Mouse (Mus musculus) CH12.LX (cell line): ENCODE data around the gene Uhrf1bp1. TPM values are rescaled to one million over a fixed set of nuclear protein-coding genes. Genes with fewer than 3 reads are reported as not detected.

Experiments
- DNase-seq: peaks from one replicate; pipeline ENCODE4 v3.0.0-alpha.2; 2013; ENCODE audit errors: extremely low read depth
- H3K27ac ChIP-seq: 2 replicates; pipeline ENCODE4 v1.5.1; 2012; ENCODE audit warnings: low read depth, mild to moderate bottlenecking, control low read depth, moderate library complexity; ENCODE audit not compliant: insufficient read depth
- H3K27me3 ChIP-seq: replicated peaks from 2 replicates; pipeline ENCODE3; 2012; ENCODE audit warnings: inconsistent platforms
- H3K36me3 ChIP-seq, 2 experiments: replicated peaks in 1 of 2; 2 replicates each; pipeline versions ENCODE3 to v1.6.1; 2012; ENCODE audit warnings: inconsistent platforms in 1 of 2, low read length in 1 of 2, mild to moderate bottlenecking in 1 of 2, mixed read lengths in 1 of 2, moderate library complexity in 1 of 2; ENCODE audit not compliant: control insufficient read depth in 1 of 2, insufficient read depth in 1 of 2
- H3K4me1 ChIP-seq, 2 experiments: 2 replicates each; pipeline ENCODE4 v1.6.1; 2012; ENCODE audit warnings: inconsistent platforms in 1 of 2, moderate library complexity in 1 of 2; ENCODE audit not compliant: insufficient read depth in 2 of 2, control insufficient read depth in 1 of 2
- H3K4me2 ChIP-seq: 2 replicates; pipeline ENCODE4 v1.6.1; 2012; ENCODE audit warnings: low read depth, mild to moderate bottlenecking, control low read depth; ENCODE audit not compliant: poor library complexity, insufficient read depth, severe bottlenecking
- H3K4me3 ChIP-seq, 3 experiments: fragments of 150-350 bp in 1 of 3; sonication (generic) in 1 of 3; replicated peaks in 1 of 3; 2 replicates each; pipeline versions ENCODE3 to v1.5.1; 2011 to 2012; ENCODE audit warnings: low read depth in 2 of 3, low read length in 2 of 3, mild to moderate bottlenecking in 2 of 3, moderate library complexity in 2 of 3, control low read depth in 1 of 3, improper control_type of control experiment in 1 of 3, inconsistent platforms in 1 of 3, mixed read lengths in 1 of 3; ENCODE audit not compliant: poor library complexity in 1 of 3
- H3K79me2 ChIP-seq: replicated peaks from 2 replicates; pipeline ENCODE4 v1.6.1; 2012; ENCODE audit warnings: mild to moderate bottlenecking, moderate library complexity; ENCODE audit not compliant: control insufficient read depth, poor library complexity, insufficient read depth, severe bottlenecking; ENCODE audit errors: extremely low read depth
- H3K9ac ChIP-seq: 2 replicates; pipeline ENCODE4 v1.6.1; 2012; ENCODE audit warnings: low read depth, mild to moderate bottlenecking, control low read depth, moderate library complexity; ENCODE audit not compliant: insufficient read depth
- H3K9me3 ChIP-seq: replicated peaks from 2 replicates; pipeline ENCODE3; 2012; ENCODE audit warnings: low read length, inconsistent platforms, mixed read lengths
- BHLHE40 ChIP-seq: IDR thresholded peaks from 2 replicates; pipeline ENCODE4 v1.6.1; 2011; ENCODE audit warnings: mild to moderate bottlenecking, low read depth, low read length, improper control_type of control experiment
- CHD1 ChIP-seq: IDR thresholded peaks from 2 replicates; pipeline ENCODE4 v1.6.1; 2012; ENCODE audit warnings: low read depth, low read length, improper control_type of control experiment, inconsistent platforms
- CHD2 ChIP-seq: IDR thresholded peaks from 2 replicates; pipeline ENCODE4 v1.6.1; 2011; ENCODE audit warnings: low read length, improper control_type of control experiment
- CTCF ChIP-seq, 2 experiments: IDR thresholded peaks in 1 of 2; conservative IDR thresholded peaks in 1 of 2; 2 replicates each; pipeline ENCODE4 v1.5.1; 2011 to 2012; ENCODE audit warnings: low read depth in 2 of 2, low read length in 2 of 2, improper control_type of control experiment in 1 of 2, inconsistent platforms in 1 of 2, mild to moderate bottlenecking in 1 of 2, moderate library complexity in 1 of 2
- E2F4 ChIP-seq: IDR thresholded peaks from 2 replicates; pipeline ENCODE4 v1.6.1; 2011; ENCODE audit warnings: low read depth, low read length, improper control_type of control experiment; ENCODE audit not compliant: insufficient replicate concordance
- ELF1 ChIP-seq: IDR thresholded peaks from 2 replicates; pipeline ENCODE4 v1.6.1; 2014; ENCODE audit warnings: low read depth, mild to moderate bottlenecking, inconsistent platforms, low read length, improper control_type of control experiment
- EP300 ChIP-seq: IDR thresholded peaks from 2 replicates; pipeline ENCODE4 v1.6.1; 2011; ENCODE audit warnings: low read length, improper control_type of control experiment
- ETS1 ChIP-seq: conservative IDR thresholded peaks from 2 replicates; pipeline ENCODE4 v1.6.1; 2012; ENCODE audit warnings: low read depth, mild to moderate bottlenecking, inconsistent platforms, low read length, improper control_type of control experiment, moderate library complexity
- GABPA ChIP-seq: IDR thresholded peaks from 2 replicates; pipeline ENCODE4 v1.6.1; 2012; ENCODE audit warnings: low read depth, low read length, improper control_type of control experiment, inconsistent platforms; ENCODE audit not compliant: insufficient replicate concordance
- HCFC1 ChIP-seq: IDR thresholded peaks from 2 replicates; pipeline ENCODE4 v1.6.1; 2012; ENCODE audit warnings: low read depth, mild to moderate bottlenecking, inconsistent platforms, low read length, improper control_type of control experiment
- IRF4 ChIP-seq: IDR thresholded peaks from 2 replicates; pipeline ENCODE4 v1.6.1; 2014; ENCODE audit warnings: low read depth, mild to moderate bottlenecking, inconsistent platforms, low read length, improper control_type of control experiment
- JUN ChIP-seq: IDR thresholded peaks from 2 replicates; pipeline ENCODE4 v1.6.1; 2011; ENCODE audit warnings: low read depth, mild to moderate bottlenecking, low read length, improper control_type of control experiment, moderate library complexity; ENCODE audit not compliant: insufficient read depth
- JUND ChIP-seq: conservative IDR thresholded peaks from 2 replicates; pipeline ENCODE4 v1.6.1; 2011; ENCODE audit warnings: low read depth, low read length, improper control_type of control experiment
- KAT2A ChIP-seq: IDR thresholded peaks from 2 replicates; pipeline ENCODE4 v1.6.1; 2012; ENCODE audit warnings: low read length, improper control_type of control experiment, inconsistent platforms; ENCODE audit not compliant: insufficient replicate concordance
- MAFK ChIP-seq: IDR thresholded peaks from 2 replicates; pipeline ENCODE4 v1.6.1; 2011; ENCODE audit warnings: low read length, improper control_type of control experiment; ENCODE audit not compliant: insufficient replicate concordance
- MAX ChIP-seq: IDR thresholded peaks from 2 replicates; pipeline ENCODE4 v1.6.1; 2011; ENCODE audit warnings: low read length, improper control_type of control experiment
- MAZ ChIP-seq: IDR thresholded peaks from 2 replicates; pipeline ENCODE4 v1.6.1; 2012; ENCODE audit warnings: low read depth, mild to moderate bottlenecking, inconsistent platforms, low read length, improper control_type of control experiment, moderate library complexity
- MEF2A ChIP-seq: IDR thresholded peaks from 2 replicates; pipeline ENCODE4 v1.6.1; 2014; ENCODE audit warnings: low read depth, mild to moderate bottlenecking, inconsistent platforms, low read length, improper control_type of control experiment, borderline replicate concordance
- MXI1 ChIP-seq: IDR thresholded peaks from 2 replicates; pipeline ENCODE4 v1.6.1; 2011; ENCODE audit warnings: mild to moderate bottlenecking, low read depth, low read length, improper control_type of control experiment
- MYC ChIP-seq: IDR thresholded peaks from 2 replicates; pipeline ENCODE4 v1.6.1; 2011; ENCODE audit warnings: low read depth, mild to moderate bottlenecking, improper control_type of control experiment, low read length
- NELFE ChIP-seq: IDR thresholded peaks from 2 replicates; pipeline ENCODE4 v1.6.1; 2011; ENCODE audit warnings: low read depth, low read length, improper control_type of control experiment
- NRF1 ChIP-seq: IDR thresholded peaks from 2 replicates; pipeline ENCODE4 v1.6.1; 2014; ENCODE audit warnings: low read depth, mild to moderate bottlenecking, inconsistent platforms, low read length, improper control_type of control experiment, moderate library complexity
- PAX5 ChIP-seq: IDR thresholded peaks from 2 replicates; pipeline ENCODE4 v1.6.1; 2012; ENCODE audit warnings: low read length, inconsistent platforms, mixed read lengths
- POLR2A ChIP-seq: IDR thresholded peaks from 2 replicates; pipeline ENCODE4 v1.6.1; 2011; ENCODE audit warnings: low read depth, mild to moderate bottlenecking, improper control_type of control experiment, low read length
- POLR2AphosphoS2 ChIP-seq: IDR thresholded peaks from 2 replicates; pipeline ENCODE4 v1.6.1; 2011; ENCODE audit warnings: low read depth, low read length, improper control_type of control experiment
- RAD21 ChIP-seq: IDR thresholded peaks from 2 replicates; pipeline ENCODE4 v1.6.1; 2011; ENCODE audit warnings: low read depth, mild to moderate bottlenecking, low read length, improper control_type of control experiment, moderate library complexity
- RCOR1 ChIP-seq: conservative IDR thresholded peaks from 2 replicates; pipeline ENCODE4 v1.6.1; 2012; ENCODE audit warnings: low read depth, mild to moderate bottlenecking, inconsistent platforms, low read length, improper control_type of control experiment
- SIN3A ChIP-seq: IDR thresholded peaks from 2 replicates; pipeline ENCODE4 v1.6.1; 2012; ENCODE audit warnings: low read length, improper control_type of control experiment, inconsistent platforms
- SMC3 ChIP-seq: IDR thresholded peaks from 2 replicates; pipeline ENCODE4 v1.6.1; 2011; ENCODE audit warnings: low read depth, low read length, improper control_type of control experiment
- TBP ChIP-seq: conservative IDR thresholded peaks from 2 replicates; pipeline ENCODE4 v1.6.1; 2011; ENCODE audit warnings: low read depth, low read length, improper control_type of control experiment
- TCF12 ChIP-seq: IDR thresholded peaks from 2 replicates; pipeline ENCODE4 v1.6.1; 2014; ENCODE audit warnings: low read depth, mild to moderate bottlenecking, inconsistent platforms, low read length, improper control_type of control experiment
- UBTF ChIP-seq: IDR thresholded peaks from 2 replicates; pipeline ENCODE4 v1.6.1; 2012; ENCODE audit warnings: low read depth, mild to moderate bottlenecking, inconsistent platforms, low read length, improper control_type of control experiment, moderate library complexity
- USF1 ChIP-seq: IDR thresholded peaks from 2 replicates; pipeline ENCODE4 v1.6.1; 2014; ENCODE audit warnings: low read depth, mild to moderate bottlenecking, inconsistent platforms, low read length, improper control_type of control experiment
- USF2 ChIP-seq: conservative IDR thresholded peaks from 2 replicates; pipeline ENCODE4 v1.6.1; 2011; ENCODE audit warnings: low read depth, low read length, improper control_type of control experiment
- ZC3H11A ChIP-seq: IDR thresholded peaks from 2 replicates; pipeline ENCODE4 v1.6.1; 2012; ENCODE audit warnings: low read depth, mild to moderate bottlenecking, inconsistent platforms, low read length, improper control_type of control experiment
- ZKSCAN1 ChIP-seq: IDR thresholded peaks from 2 replicates; pipeline ENCODE4 v1.6.1; 2012; ENCODE audit warnings: low read depth, inconsistent platforms, low read length, improper control_type of control experiment, borderline replicate concordance
- ZMIZ1 ChIP-seq: IDR thresholded peaks from 2 replicates; pipeline ENCODE4 v1.6.1; 2012; ENCODE audit warnings: low read depth, mild to moderate bottlenecking, inconsistent platforms, low read length, improper control_type of control experiment
- ZNF384 ChIP-seq: IDR thresholded peaks from 2 replicates; pipeline ENCODE4 v1.6.1; 2012; ENCODE audit warnings: low read depth, low read length, improper control_type of control experiment, inconsistent platforms
- dilution Hi-C: fragments of 300-500 bp; cut with MboI; formaldehyde crosslinking; loops from 2 replicates; pipeline ENCODE4 v1.14.3; 2020; ENCODE audit warnings: low sequenced_read_pairs; ENCODE audit not compliant: extremely low pct_unique_long_range_greater_than_20kb, extremely low pct_ligation_motif_present
- in situ Hi-C: fragments of 300-500 bp; cut with MboI; formaldehyde crosslinking; loops from 3 replicates; pipeline ENCODE4 v1.14.3; 2019; ENCODE audit warnings: low sequenced_read_pairs, low pct_ligation_motif_present, low pct_unique_long_range_greater_than_20kb, mixed read lengths
- polyA plus RNA-seq: library from polyadenylated mRNA; unstranded; fragments of >175 nt; gene quantifications from 2 replicates; pipeline ENCODE4 v1.2.1, GENCODE M21; 2012; ENCODE audit warnings: low read depth; ENCODE audit not compliant: insufficient read length
- total RNA-seq, 2 experiments: library from RNA; depleted of rRNA; stranded (reverse); fragments of 300-350 nt in 1 of 2; fragments of >200 nt in 1 of 2; gene quantifications; 2 replicates each; pipeline ENCODE4 v1.2.3; 2012 to 2014

Gene Uhrf1bp1
- total and polyA plus RNA-seq, 3 experiments, result 6.0 to 13.6 (median 13.1) TPM

GRCm38 (mm10) chr17:27908888-27909621 is 52.8 kb downstream of the Uhrf1bp1 start, which contains the start of gene Anks1:
Anks1 (plus strand) TSS chr17:27909306.
- Histone ChIP-seq H3K36me3 (peaks cover 5 to 26% of the 10 kb centered on the region in 2 experiments), H3K79me2 (no peaks in the 10 kb centered on the region; the same call in none of the 2 replicates), H3K4me3 (peak within 1 kb of the TSS; percentile 74 to 98 (median 84)), H3K27me3 (no peaks in the 10 kb centered on the region), H3K9ac (peak within 1 kb of the TSS; percentile 79), H3K4me2 (peak within 1 kb of the TSS; percentile 77), H3K27ac (peak within 1 kb of the TSS; percentile 42), H3K4me1 (peaks cover 3 to 22% of the 10 kb centered on the region in 2 experiments; a peak in 3 of 4 replicates), H3K9me3 (no peaks in the 10 kb centered on the region)
- dilution Hi-C loops (no loop called here), in situ Hi-C loops (no loop called here)
- TF ChIP-seq ZMIZ1 (no peak), HCFC1 (peak; percentile 63), E2F4 (no peak), MAFK (no peak), MXI1 (0 out of 2 replicates have a peak, but pooled peaks have one; percentile 44), TBP (no peak), POLR2A (peak; percentile 57), SIN3A (peak; percentile 75), USF1 (no peak), SMC3 (no peak), ZNF384 (no peak), MEF2A (no peak), JUN (no peak), ETS1 (no peak), POLR2AphosphoS2 (no peak), KAT2A (no peak), BHLHE40 (0 out of 2 replicates have a peak, but pooled peaks have one; percentile 16), EP300 (no peak), PAX5 (no peak), JUND (no peak), ZC3H11A (no peak), NELFE (peak; percentile 37; the same call in 1 of the 2 replicates), IRF4 (no peak), ELF1 (peak; percentile 82), RCOR1 (no peak), MAZ (peak; percentile 95), GABPA (no peak), USF2 (no peak), RAD21 (no peak), ZKSCAN1 (no peak), TCF12 (no peak), MYC (no peak), MAX (no peak), NRF1 (peak; percentile 80), CHD1 (no peak), CHD2 (peak; percentile 46; the same call in 1 of the 2 replicates), CTCF (conservative IDR thresholded peaks at IDR 0.05 in 1 of 2, IDR thresholded peaks at IDR 0.05 in 1 of 2; ENCODE audit: low read depth in 2 of 2, low read length in 2 of 2) (no peak; a peak in 1 of 4 replicates), UBTF (no peak; the same call in 1 of the 2 replicates)
- DNase-seq, result peak; percentile 59
